27 mouse cellular contexts compared by ENCODE assay signal in genomic region chr1:164273659-164274058, GRCm38 (mm10). TPM values are rescaled to one million over a fixed set of nuclear protein-coding genes. Genes with fewer than 3 reads are reported as not detected.
DNase-seq lines count a peak whose midpoint lies in the region; ATAC-seq and TF ChIP-seq lines count a peak whose summit lies in the region.
"Had no signal": no experiment of that assay in that cellular context is flagged by ENCODE, and none has a peak within 500 bp of the region (broad histone marks: within the 10 kb centered on the region; RNA-seq: fewer than 3 reads in every experiment).

No protein-coding gene starts in this region.

- H3K4me3 ChIP-seq in hindbrain, postnatal 0 days (ENCODE audit: low read length): no peak overlapping the region
- H3K4me3 ChIP-seq in hindbrain, embryonic 13.5 days: no peak overlapping the region
- H3K4me3 ChIP-seq in embryonic facial prominence, embryonic 11.5 days (ENCODE audit: low read depth, low read length): no peak overlapping the region
- no peak overlapping the region for H3K4me3 ChIP-seq in limb, embryonic 12.5 days (replicated peaks)
- H3K4me3 ChIP-seq in liver, embryonic 12.5 days: no peak overlapping the region
- H3K4me3 ChIP-seq: embryonic facial prominence, embryonic 12.5 days; heart, adult 2 months; heart, embryonic 13.5 days; hindbrain, embryonic 12.5 days; intestine, embryonic 15.5 days; megakaryocyte, embryonic 14.5 days; neural tube, embryonic 15.5 days had no signal

- WGBS in hindbrain, postnatal 0 days: 69% methylated on average over 6 of the region's 6 CpGs
- 75% methylated on average over 6 of the region's 6 CpGs for WGBS in hindbrain, embryonic 13.5 days
- 28% methylated on average over 6 of the region's 6 CpGs for WGBS in embryonic facial prominence, embryonic 11.5 days
- WGBS in limb, embryonic 12.5 days: 11% methylated on average over 6 of the region's 6 CpGs
- WGBS in liver, embryonic 12.5 days (ENCODE audit: insufficient replicate concordance): 72% methylated on average over 6 of the region's 6 CpGs

- no peaks in the 10 kb centered on the region for H3K36me3 ChIP-seq in hindbrain, postnatal 0 days (ENCODE audit: insufficient read depth, low read length)
- H3K36me3 ChIP-seq in hindbrain, embryonic 13.5 days: no peaks in the 10 kb centered on the region
- no peaks in the 10 kb centered on the region for H3K36me3 ChIP-seq in embryonic facial prominence, embryonic 11.5 days (replicated peaks; ENCODE audit: control insufficient read depth, insufficient read depth, low read depth, low read length)
- H3K36me3 ChIP-seq in limb, embryonic 12.5 days: no peaks in the 10 kb centered on the region
- no peaks in the 10 kb centered on the region for H3K36me3 ChIP-seq in liver, embryonic 12.5 days
- H3K36me3 ChIP-seq: embryonic facial prominence, embryonic 12.5 days; heart, embryonic 13.5 days; hindbrain, embryonic 12.5 days; intestine, embryonic 15.5 days; neural tube, embryonic 15.5 days had no signal

- no peak for ATAC-seq in hindbrain, postnatal 0 days
- ATAC-seq in hindbrain, embryonic 13.5 days (ENCODE audit: low FRiP score): no peak
- ATAC-seq in embryonic facial prominence, embryonic 11.5 days (replicated peaks; ENCODE audit: insufficient number of reproducible peaks, low FRiP score, low TSS enrichment, low read depth): no peak
- peak; percentile 35; the same call in 1 of the 2 replicates for ATAC-seq in limb, embryonic 12.5 days (ENCODE audit: insufficient number of reproducible peaks, insufficient read depth, low FRiP score, low TSS enrichment, low read depth)
- ATAC-seq in liver, embryonic 12.5 days: no peak
- no peak for ATAC-seq in erythroid progenitor cell, adult 5-6 weeks (replicated peaks; ENCODE audit: low FRiP score, poor library complexity, severe bottlenecking)
- ATAC-seq: forebrain, postnatal 0 days; intestine, embryonic 15.5 days; Patski had no signal

- H3K27ac ChIP-seq in hindbrain, postnatal 0 days: no peak overlapping the region
- H3K27ac ChIP-seq in hindbrain, embryonic 13.5 days: no peak overlapping the region
- H3K27ac ChIP-seq in embryonic facial prominence, embryonic 11.5 days (replicated peaks; ENCODE audit: low read depth, low read length): no peak overlapping the region
- 0 out of 2 replicates have a peak overlapping the region, but pooled peaks have one; percentile 47 for H3K27ac ChIP-seq in limb, embryonic 12.5 days
- no peak overlapping the region for H3K27ac ChIP-seq in liver, embryonic 12.5 days
- H3K27ac ChIP-seq: heart, adult 2 months; heart, embryonic 13.5 days; hindbrain, embryonic 12.5 days; intestine, embryonic 15.5 days; liver, embryonic 14.5 days; neural tube, embryonic 15.5 days had no signal

- H3K4me1 ChIP-seq in hindbrain, postnatal 0 days (ENCODE audit: insufficient read depth, low read length): no peaks in the 10 kb centered on the region
- no peaks in the 10 kb centered on the region for H3K4me1 ChIP-seq in hindbrain, embryonic 13.5 days (replicated peaks)
- H3K4me1 ChIP-seq in embryonic facial prominence, embryonic 11.5 days (ENCODE audit: control insufficient read depth, insufficient read depth, low read length): no peaks in the 10 kb centered on the region
- H3K4me1 ChIP-seq in limb, embryonic 12.5 days (replicated peaks): peaks cover 23% of the 10 kb centered on the region
- peaks cover 5% of the 10 kb centered on the region; the same call in 1 of the 2 replicates for H3K4me1 ChIP-seq in liver, embryonic 12.5 days

- H3K9ac ChIP-seq in hindbrain, postnatal 0 days (replicated peaks; ENCODE audit: low read length): no peak overlapping the region
- H3K9ac ChIP-seq in hindbrain, embryonic 13.5 days: no peak overlapping the region
- no peak overlapping the region for H3K9ac ChIP-seq in embryonic facial prominence, embryonic 11.5 days (replicated peaks; ENCODE audit: low read length)
- H3K9ac ChIP-seq in limb, embryonic 12.5 days (replicated peaks): no peak overlapping the region
- no peak overlapping the region for H3K9ac ChIP-seq in liver, embryonic 12.5 days
- H3K9ac ChIP-seq: embryonic facial prominence, embryonic 12.5 days; forebrain, postnatal 0 days; heart, embryonic 13.5 days; hindbrain, embryonic 12.5 days; intestine, embryonic 15.5 days; liver, embryonic 14.5 days; lung, embryonic 14.5 days; neural tube, embryonic 15.5 days had no signal

- TF ChIP-seq CTCF in hindbrain, postnatal 0 days (IDR thresholded peaks at IDR 0.05; ENCODE audit: low read depth): no peak

- DNase-seq in hindbrain, postnatal 0 days (ENCODE audit: low spot score): peak; percentile 1
- DNase-seq in brain, adult 2 months (ENCODE audit: low read depth, low spot score): peak; percentile 10
- peak; percentile 87 for DNase-seq in embryonic facial prominence, embryonic 11.5 days (ENCODE audit: low spot score)
- no peak for DNase-seq in right cerebral cortex, adult 18-20 months
- DNase-seq: cerebellum, adult 18-20 months; cerebellum, postnatal 14 days; forebrain, postnatal 0 days; gastrocnemius, postnatal 36 days; heart, adult 2 months; heart, postnatal 14 days; kidney, adult 8-10 months; kidney, postnatal 14 days; lung, embryonic 14.5 days; right cerebral cortex, postnatal 14 days; thymus, postnatal 25 days had no signal

- no peaks in the 10 kb centered on the region for H3K27me3 ChIP-seq in hindbrain, postnatal 0 days (ENCODE audit: insufficient read depth, low read length)
- 0 out of 2 replicates have a peak, but pooled peaks cover 4% of the 10 kb centered on the region for H3K27me3 ChIP-seq in hindbrain, embryonic 13.5 days
- no peaks in the 10 kb centered on the region for H3K27me3 ChIP-seq in embryonic facial prominence, embryonic 11.5 days (ENCODE audit: control insufficient read depth, insufficient read depth, low read length)
- no peaks in the 10 kb centered on the region for H3K27me3 ChIP-seq in limb, embryonic 12.5 days
- no peaks in the 10 kb centered on the region for H3K27me3 ChIP-seq in liver, embryonic 12.5 days (replicated peaks)
- H3K27me3 ChIP-seq: embryonic facial prominence, embryonic 12.5 days; heart, embryonic 13.5 days; intestine, embryonic 15.5 days; megakaryocyte, embryonic 14.5 days; neural tube, embryonic 15.5 days; Patski had no signal

- H3K9me3 ChIP-seq in hindbrain, postnatal 0 days (ENCODE audit: low read length): no peaks in the 10 kb centered on the region
- no peaks in the 10 kb centered on the region for H3K9me3 ChIP-seq in hindbrain, embryonic 13.5 days
- H3K9me3 ChIP-seq in embryonic facial prominence, embryonic 11.5 days (replicated peaks; ENCODE audit: control insufficient read depth, low read length): no peaks in the 10 kb centered on the region
- H3K9me3 ChIP-seq in limb, embryonic 12.5 days: no peaks in the 10 kb centered on the region
- H3K9me3 ChIP-seq in liver, embryonic 12.5 days (replicated peaks): no peaks in the 10 kb centered on the region
- H3K9me3 ChIP-seq: embryonic facial prominence, embryonic 12.5 days; heart, embryonic 13.5 days; hindbrain, embryonic 12.5 days; intestine, embryonic 15.5 days; neural tube, embryonic 15.5 days had no signal

- no peak overlapping the region for H3K4me2 ChIP-seq in hindbrain, postnatal 0 days (ENCODE audit: low read depth, low read length)
- H3K4me2 ChIP-seq in hindbrain, embryonic 13.5 days: no peak overlapping the region
- H3K4me2 ChIP-seq in embryonic facial prominence, embryonic 11.5 days (ENCODE audit: low read depth, low read length): no peak overlapping the region
- H3K4me2 ChIP-seq in limb, embryonic 12.5 days: peak overlapping the region; percentile 15; the same call in 1 of the 2 replicates
- no peak overlapping the region for H3K4me2 ChIP-seq in liver, embryonic 12.5 days
- H3K4me2 ChIP-seq: embryonic facial prominence, embryonic 12.5 days; heart, embryonic 13.5 days; hindbrain, embryonic 12.5 days; intestine, embryonic 15.5 days; lung, embryonic 14.5 days; neural tube, embryonic 15.5 days had no signal

RNA-seq across cellular contexts. Expression of gene Ccdc181, which starts 1.7 kb away (rescaled TPM):
- 5.8 and 6.4 TPM in 2 replicates for total RNA-seq in hindbrain, postnatal 0 days (2014; rRNA removed)
- 24.6 and 25.0 TPM in 2 replicates for polyA plus RNA-seq in hindbrain, postnatal 0 days (2015; fragmentation: Nextera tagmentation; extraction: Ambion mirVana)
- 22.7 TPM in 2 replicates for polyA plus RNA-seq in hindbrain, embryonic 13.5 days (2015; fragmentation: Nextera tagmentation; extraction: Ambion mirVana)
- 8.7 and 9.6 TPM in 2 replicates for polyA plus RNA-seq in embryonic facial prominence, embryonic 11.5 days (2014; fragmentation: Nextera tagmentation; extraction: Ambion mirVana)
- polyA plus RNA-seq in limb, embryonic 12.5 days (2016; fragmentation: Nextera tagmentation; extraction: Ambion mirVana): 7.3 and 7.8 TPM in 2 replicates
- 5.2 and 5.3 TPM in 2 replicates for polyA plus RNA-seq in liver, embryonic 12.5 days (2016; fragmentation: Nextera tagmentation; extraction: Ambion mirVana)
- 1.7 and 15.5 TPM in 2 replicates for total RNA-seq in erythroid progenitor cell, adult 5-6 weeks (2015; ENCODE audit: low replicate concordance)
- 8.4 and 9.0 TPM in 2 replicates for total RNA-seq in erythroid progenitor cell, adult 5-6 weeks (2017; ENCODE audit: low replicate concordance)

RNA-seq across cellular contexts. Expression of gene Slc19a2, which starts 24.8 kb away (rescaled TPM):
- 19.3 and 21.0 TPM in 2 replicates for total RNA-seq in hindbrain, postnatal 0 days (2014; rRNA removed)
- 9.7 and 10.3 TPM in 2 replicates for polyA plus RNA-seq in hindbrain, postnatal 0 days (2015; fragmentation: Nextera tagmentation; extraction: Ambion mirVana)
- 5.8 and 7.1 TPM in 2 replicates for polyA plus RNA-seq in hindbrain, embryonic 13.5 days (2015; fragmentation: Nextera tagmentation; extraction: Ambion mirVana)
- polyA plus RNA-seq in embryonic facial prominence, embryonic 11.5 days (2014; fragmentation: Nextera tagmentation; extraction: Ambion mirVana): 10.5 and 11.8 TPM in 2 replicates
- polyA plus RNA-seq in limb, embryonic 12.5 days (2016; fragmentation: Nextera tagmentation; extraction: Ambion mirVana): 9.7 and 10.1 TPM in 2 replicates
- 24.9 and 26.6 TPM in 2 replicates for polyA plus RNA-seq in liver, embryonic 12.5 days (2016; fragmentation: Nextera tagmentation; extraction: Ambion mirVana)
- total RNA-seq in erythroid progenitor cell, adult 5-6 weeks (2015; ENCODE audit: low replicate concordance): 16.2 and 21.8 TPM in 2 replicates
- 1.6 and 5.4 TPM in 2 replicates for total RNA-seq in erythroid progenitor cell, adult 5-6 weeks (2017; ENCODE audit: low replicate concordance)

RNA-seq across cellular contexts. Expression of gene Nme7, which starts 30.3 kb away (rescaled TPM):
- total RNA-seq in hindbrain, postnatal 0 days (2014; rRNA removed): 12.4 and 19.7 TPM in 2 replicates
- polyA plus RNA-seq in hindbrain, postnatal 0 days (2015; fragmentation: Nextera tagmentation; extraction: Ambion mirVana): 24.8 and 30.1 TPM in 2 replicates
- 30.1 and 30.3 TPM in 2 replicates for polyA plus RNA-seq in hindbrain, embryonic 13.5 days (2015; fragmentation: Nextera tagmentation; extraction: Ambion mirVana)
- 46.7 and 51.6 TPM in 2 replicates for polyA plus RNA-seq in embryonic facial prominence, embryonic 11.5 days (2014; fragmentation: Nextera tagmentation; extraction: Ambion mirVana)
- polyA plus RNA-seq in limb, embryonic 12.5 days (2016; fragmentation: Nextera tagmentation; extraction: Ambion mirVana): 41.3 and 42.3 TPM in 2 replicates
- 11.9 and 13.4 TPM in 2 replicates for polyA plus RNA-seq in liver, embryonic 12.5 days (2016; fragmentation: Nextera tagmentation; extraction: Ambion mirVana)
- total RNA-seq in erythroid progenitor cell, adult 5-6 weeks (2015; ENCODE audit: low replicate concordance): 3.8 and 14.1 TPM in 2 replicates
- total RNA-seq in erythroid progenitor cell, adult 5-6 weeks (2017; ENCODE audit: low replicate concordance): 5.3 and 13.7 TPM in 2 replicates

RNA-seq across cellular contexts. Expression of gene Blzf1, which starts 33.6 kb away (rescaled TPM):
- total RNA-seq in hindbrain, postnatal 0 days (2014; rRNA removed): 9.1 and 10.8 TPM in 2 replicates
- 26.1 and 26.6 TPM in 2 replicates for polyA plus RNA-seq in hindbrain, postnatal 0 days (2015; fragmentation: Nextera tagmentation; extraction: Ambion mirVana)
- 32.1 and 33.0 TPM in 2 replicates for polyA plus RNA-seq in hindbrain, embryonic 13.5 days (2015; fragmentation: Nextera tagmentation; extraction: Ambion mirVana)
- polyA plus RNA-seq in embryonic facial prominence, embryonic 11.5 days (2014; fragmentation: Nextera tagmentation; extraction: Ambion mirVana): 26.7 and 26.9 TPM in 2 replicates
- 24.7 and 27.5 TPM in 2 replicates for polyA plus RNA-seq in limb, embryonic 12.5 days (2016; fragmentation: Nextera tagmentation; extraction: Ambion mirVana)
- polyA plus RNA-seq in liver, embryonic 12.5 days (2016; fragmentation: Nextera tagmentation; extraction: Ambion mirVana): 14.8 and 15.8 TPM in 2 replicates
- total RNA-seq in erythroid progenitor cell, adult 5-6 weeks (2015; ENCODE audit: low replicate concordance): 5.4 and 11.3 TPM in 2 replicates
- 10.1 and 17.5 TPM in 2 replicates for total RNA-seq in erythroid progenitor cell, adult 5-6 weeks (2017; ENCODE audit: low replicate concordance)
